Mouse (Mus musculus): ENCODE results near the gene Ror1.

Gene Ror1

DNA sequence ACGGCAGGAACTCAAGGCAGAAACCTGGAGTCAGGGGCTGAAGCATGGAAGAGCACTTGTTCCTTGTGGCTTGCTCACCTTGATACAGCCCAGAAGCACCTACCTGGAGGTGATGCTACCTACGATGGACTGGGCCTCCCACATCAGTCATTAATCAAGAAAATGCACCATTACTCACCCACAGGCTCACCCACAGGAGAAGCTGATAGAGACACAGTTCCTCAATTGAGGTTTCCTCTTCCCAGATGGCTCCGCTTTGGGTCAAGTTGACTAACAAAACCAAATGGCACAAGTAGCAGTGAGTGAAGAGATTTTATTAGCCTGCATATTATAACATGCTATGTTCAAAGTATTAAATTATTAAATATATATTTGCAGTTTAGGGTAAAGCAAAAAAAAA lies 392.9 kb downstream of the Ror1 start:
- DNase-seq (ENCODE audit: low read depth): no peak
